Mouse (Mus musculus) neural tube, embryonic 12.5 days (tissue): ENCODE results near the gene Ubap1. TPM values are rescaled to one million over a fixed set of nuclear protein-coding genes. Genes with fewer than 3 reads are reported as not detected.

Experiments used
- ATAC-seq: fragments of 200-750 bp; cut with Nextera tagmentation; 2 replicates; pipeline ENCODE4 v1.8.0; 2017; ENCODE audit warnings: low read depth, mild to moderate bottlenecking, moderate TSS enrichment, moderate library complexity; ENCODE audit not compliant: low FRiP score
- H3K27ac ChIP-seq: fragments of 300-500 bp; sonication (generic); 2 replicates; pipeline ENCODE4 v1.5.1; 2016
- H3K27me3 ChIP-seq: fragments of 300-500 bp; sonication (generic); replicated peaks from 2 replicates; pipeline ENCODE4 v1.6.1; 2016; ENCODE audit warnings: mild to moderate bottlenecking
- H3K36me3 ChIP-seq: fragments of 300-500 bp; sonication (generic); 2 replicates; pipeline ENCODE4 v1.6.1; 2016; ENCODE audit warnings: mild to moderate bottlenecking
- H3K4me1 ChIP-seq: fragments of 300-500 bp; sonication (generic); 2 replicates; pipeline ENCODE4 v1.6.1; 2016
- H3K4me2 ChIP-seq: fragments of 300-500 bp; sonication (generic); replicated peaks from 2 replicates; pipeline ENCODE4 v1.6.1; 2016; ENCODE audit warnings: mild to moderate bottlenecking
- H3K4me3 ChIP-seq: fragments of 300-500 bp; sonication (generic); 2 replicates; pipeline ENCODE4 v1.5.1; 2016
- H3K9ac ChIP-seq: fragments of 300-500 bp; sonication (generic); 2 replicates; pipeline ENCODE4 v1.6.1; 2016; ENCODE audit warnings: mild to moderate bottlenecking
- H3K9me3 ChIP-seq: fragments of 300-500 bp; sonication (generic); 2 replicates; pipeline ENCODE4 v1.6.1; 2016; ENCODE audit warnings: mild to moderate bottlenecking
- WGBS: fragments of 180-500 bp; shearing (Covaris S2); methylation state at CpG from one replicate; pipeline ENCODE4 v1.1.7; 2016; 5-methylcytosine and 5-hydroxymethylcytosine counted together
- polyA plus RNA-seq: library from polyadenylated mRNA; unstranded; fragments of >200 nt; fragmentation: Nextera tagmentation; extraction: Ambion mirVana; gene quantifications from 2 replicates; pipeline ENCODE4 v1.2.1, GENCODE M21; 2016

Gene Ubap1
- polyA plus RNA-seq, 1 experiment from 2014 or later: 84.6 TPM

- no peak overlapping the region for H3K27ac ChIP-seq
- no peak overlapping the region for H3K4me2 ChIP-seq
- H3K4me3 ChIP-seq: no peak overlapping the region
- WGBS: 46% methylated on average over 4 of the region's 4 CpGs
- H3K27me3 ChIP-seq: no peaks in the 10 kb centered on the region
- H3K9me3 ChIP-seq: no peaks in the 10 kb centered on the region
- no peaks in the 10 kb centered on the region for H3K36me3 ChIP-seq
- no peak for ATAC-seq
- no peaks in the 10 kb centered on the region for H3K4me1 ChIP-seq
- H3K9ac ChIP-seq: no peak overlapping the region
Measured at GRCm38 (mm10) chr4:41329481-41329880, 19.3 kb upstream of the Ubap1 start.

GRCm38 (mm10) chr4:41331085-41331484 lies 17.7 kb upstream of the Ubap1 start:
- no peak overlapping the region for H3K4me3 ChIP-seq
- no peaks in the 10 kb centered on the region for H3K9me3 ChIP-seq
- no peak for ATAC-seq
- H3K9ac ChIP-seq: no peak overlapping the region
- 85% methylated on average over 3 of the region's 3 CpGs for WGBS
- no peaks in the 10 kb centered on the region for H3K4me1 ChIP-seq
- H3K36me3 ChIP-seq: no peaks in the 10 kb centered on the region
- H3K27ac ChIP-seq: no peak overlapping the region
- H3K27me3 ChIP-seq: no peaks in the 10 kb centered on the region
- no peak overlapping the region for H3K4me2 ChIP-seq

GRCm38 (mm10) chr4:41331698-41332421 lies 16.9 kb upstream of the Ubap1 start:
- no peak for ATAC-seq
- no peak overlapping the region for H3K4me3 ChIP-seq
- H3K9ac ChIP-seq: no peak overlapping the region
- H3K4me2 ChIP-seq: no peak overlapping the region
- H3K9me3 ChIP-seq: no peaks in the 10 kb centered on the region
- H3K27ac ChIP-seq: no peak overlapping the region
- no peaks in the 10 kb centered on the region for H3K4me1 ChIP-seq
- H3K36me3 ChIP-seq: no peaks in the 10 kb centered on the region
- H3K27me3 ChIP-seq: no peaks in the 10 kb centered on the region
- WGBS: 87% methylated on average over 9 of the region's 9 CpGs

- no peak overlapping the region for H3K27ac ChIP-seq
- H3K4me1 ChIP-seq: no peaks in the 10 kb centered on the region
- H3K4me2 ChIP-seq: no peak overlapping the region
- no peaks in the 10 kb centered on the region for H3K9me3 ChIP-seq
- H3K36me3 ChIP-seq: no peaks in the 10 kb centered on the region
- ATAC-seq: no peak
- no peaks in the 10 kb centered on the region for H3K27me3 ChIP-seq
- H3K4me3 ChIP-seq: no peak overlapping the region
- no peak overlapping the region for H3K9ac ChIP-seq
Measured at GRCm38 (mm10) chr4:41336546-41336945, 12.2 kb upstream of the Ubap1 start.

- Histone ChIP-seq H3K4me3 (no peak overlapping the region), H3K9ac (no peak overlapping the region), H3K27me3 (no peaks in the 10 kb centered on the region), H3K4me1 (no peaks in the 10 kb centered on the region), H3K27ac (no peak overlapping the region), H3K36me3 (no peaks in the 10 kb centered on the region), H3K4me2 (no peak overlapping the region), H3K9me3 (no peaks in the 10 kb centered on the region)
- 82% methylated on average over 11 of the region's 11 CpGs for WGBS
- no peak for ATAC-seq
Measured at GRCm38 (mm10) chr4:41340912-41341550, 7.8 kb upstream of the Ubap1 start.

DNA sequence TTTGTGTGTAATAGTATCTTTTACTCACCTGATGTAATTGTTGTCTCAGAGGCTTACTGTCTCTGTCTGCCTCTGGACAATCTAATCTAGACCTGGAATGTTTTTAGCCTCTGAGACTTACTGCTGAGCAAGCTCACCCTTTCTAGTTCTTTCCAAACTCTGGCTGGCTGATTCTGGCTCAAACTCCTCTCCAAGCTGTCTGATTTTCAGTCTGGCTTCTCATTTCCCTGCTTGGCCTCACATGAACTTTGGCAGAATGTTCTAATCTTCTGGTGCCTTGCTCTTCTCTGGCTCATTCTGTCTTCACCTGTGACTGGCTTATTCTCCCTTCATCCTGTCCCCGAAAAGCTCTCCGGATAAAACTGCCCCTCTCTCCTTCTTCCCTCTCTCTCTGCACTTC lies 2.8 kb upstream of the Ubap1 start:
- H3K4me1 ChIP-seq: peaks cover 11% of the 10 kb centered on the region; the same call in 1 of the 2 replicates
- no peak overlapping the region for H3K9ac ChIP-seq
- no peaks in the 10 kb centered on the region for H3K9me3 ChIP-seq
- no peak for ATAC-seq
- no peaks in the 10 kb centered on the region for H3K36me3 ChIP-seq
- 80% methylated on average over 2 of the region's 2 CpGs for WGBS
- H3K27ac ChIP-seq: no peak overlapping the region
- no peak overlapping the region for H3K4me3 ChIP-seq
- H3K4me2 ChIP-seq: no peak overlapping the region
- H3K27me3 ChIP-seq: no peaks in the 10 kb centered on the region

GRCm38 (mm10) chr4:41347839-41348238 lies 957 bp upstream of the Ubap1 start:
- peak overlapping the region; percentile 65 for H3K4me2 ChIP-seq
- peaks cover 11% of the 10 kb centered on the region; the same call in 1 of the 2 replicates for H3K4me1 ChIP-seq
- WGBS: 37% methylated on average over 5 of the region's 5 CpGs
- H3K4me3 ChIP-seq: no peak overlapping the region
- H3K27ac ChIP-seq: no peak overlapping the region
- ATAC-seq: no peak
- peaks cover 3% of the 10 kb centered on the region; the same call in 1 of the 2 replicates for H3K36me3 ChIP-seq
- no peak overlapping the region for H3K9ac ChIP-seq
- no peaks in the 10 kb centered on the region for H3K9me3 ChIP-seq
- H3K27me3 ChIP-seq: no peaks in the 10 kb centered on the region

DNA sequence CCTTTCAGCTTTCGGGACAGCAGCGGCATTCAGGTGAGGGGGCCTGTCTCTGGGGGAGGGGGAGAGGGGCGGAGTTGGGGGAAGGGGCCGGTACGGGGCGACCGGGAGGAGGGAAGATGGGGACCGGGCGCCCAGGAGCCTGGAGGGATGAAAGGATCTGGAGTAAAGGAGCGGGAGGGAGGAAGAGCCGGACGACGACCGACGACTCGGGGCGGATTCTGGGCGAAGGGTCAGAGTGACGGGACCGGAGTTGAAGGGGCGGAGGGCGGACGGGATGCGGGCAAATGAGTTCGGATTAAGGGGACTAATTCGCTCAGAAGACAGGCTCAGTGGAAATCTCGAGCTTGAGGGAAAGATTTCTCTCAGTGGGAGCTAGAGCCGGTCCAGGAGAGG lies 399 bp downstream of the Ubap1 start:
- WGBS: under 1% methylated on average over 28 of the region's 28 CpGs

GRCm38 (mm10) chr4:41352758-41353157 lies 4.0 kb downstream of the Ubap1 start:
- Histone ChIP-seq H3K4me1 (peaks cover 9% of the 10 kb centered on the region; the same call in 1 of the 2 replicates), H3K27ac (no peak overlapping the region), H3K36me3 (peaks cover 16% of the 10 kb centered on the region; the same call in 1 of the 2 replicates), H3K9me3 (no peaks in the 10 kb centered on the region), H3K9ac (no peak overlapping the region), H3K4me2 (no peak overlapping the region), H3K4me3 (no peak overlapping the region), H3K27me3 (no peaks in the 10 kb centered on the region)
- 95% methylated on average over 4 of the region's 4 CpGs for WGBS
- ATAC-seq: no peak

More for the DNA sequence above, 399 bp downstream of the Ubap1 start:
- Histone ChIP-seq H3K27ac (peak overlapping the region; percentile 87), H3K4me2 (peak overlapping the region; percentile 65), H3K9me3 (no peaks in the 10 kb centered on the region), H3K27me3 (no peaks in the 10 kb centered on the region), H3K4me3 (peak overlapping the region; percentile 74), H3K36me3 (peaks cover 8% of the 10 kb centered on the region; the same call in 1 of the 2 replicates), H3K9ac (peak overlapping the region; percentile 86), H3K4me1 (peaks cover 11% of the 10 kb centered on the region; the same call in 1 of the 2 replicates)
- ATAC-seq: no peak; the same call in 1 of the 2 replicates

GRCm38 (mm10) chr4:41353265-41353664 lies 4.5 kb downstream of the Ubap1 start:
- no peak overlapping the region for H3K4me3 ChIP-seq
- no peaks in the 10 kb centered on the region for H3K9me3 ChIP-seq
- H3K9ac ChIP-seq: no peak overlapping the region
- peaks cover 16% of the 10 kb centered on the region; the same call in 1 of the 2 replicates for H3K36me3 ChIP-seq
- peaks cover 5% of the 10 kb centered on the region; the same call in 1 of the 2 replicates for H3K4me1 ChIP-seq
- WGBS: 89% methylated on average over 1 of the region's 1 CpGs
- H3K4me2 ChIP-seq: no peak overlapping the region
- H3K27ac ChIP-seq: no peak overlapping the region
- no peaks in the 10 kb centered on the region for H3K27me3 ChIP-seq
- ATAC-seq: no peak

DNA sequence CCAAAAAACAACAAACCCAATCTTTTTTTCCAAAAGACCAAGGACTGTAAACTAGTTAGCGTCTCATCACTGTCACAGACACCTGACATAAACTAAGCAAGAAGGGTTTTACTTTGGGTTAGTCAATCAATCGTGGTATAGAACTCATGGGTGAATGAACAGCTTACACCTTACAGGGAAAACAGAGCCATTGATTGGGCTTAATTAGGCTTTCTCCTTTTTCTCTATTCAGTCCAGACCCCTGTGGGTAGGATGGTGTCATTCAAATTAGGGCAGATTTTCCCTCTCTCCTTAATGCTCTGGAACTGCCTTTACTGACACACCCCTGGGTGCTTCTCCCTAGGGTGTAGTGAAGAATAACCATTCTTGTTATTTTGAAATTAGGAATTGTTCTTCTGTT lies 8.4 kb downstream of the Ubap1 start:
- Histone ChIP-seq H3K4me2 (no peak overlapping the region), H3K4me1 (no peaks in the 10 kb centered on the region), H3K9me3 (no peaks in the 10 kb centered on the region), H3K9ac (no peak overlapping the region), H3K36me3 (peaks cover 16% of the 10 kb centered on the region; the same call in 1 of the 2 replicates), H3K27me3 (no peaks in the 10 kb centered on the region), H3K27ac (no peak overlapping the region), H3K4me3 (no peak overlapping the region)
- ATAC-seq: no peak
- WGBS: 51% methylated on average over 2 of the region's 2 CpGs

DNA sequence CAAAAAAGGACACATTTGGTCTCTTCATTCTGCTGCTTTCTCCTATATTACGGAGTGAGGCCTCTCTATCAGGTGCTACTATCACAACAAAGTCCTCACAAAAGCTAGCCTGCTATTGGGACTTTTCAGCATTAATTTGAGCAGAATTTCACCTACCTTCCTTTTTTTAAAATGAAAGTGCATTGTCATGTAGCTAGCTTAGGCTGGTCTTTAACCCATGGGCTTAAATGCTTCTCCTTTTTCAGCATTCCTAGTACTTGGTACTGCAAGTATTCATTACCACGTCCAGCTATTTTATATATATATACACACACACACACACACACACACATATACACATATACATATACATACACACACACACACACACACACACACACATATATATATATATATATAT lies 9.9 kb downstream of the Ubap1 start:
- peaks cover 8% of the 10 kb centered on the region; the same call in 1 of the 2 replicates for H3K36me3 ChIP-seq
- H3K4me1 ChIP-seq: no peaks in the 10 kb centered on the region
- no peak overlapping the region for H3K4me3 ChIP-seq
- H3K9ac ChIP-seq: no peak overlapping the region
- ATAC-seq: no peak
- 91% methylated on average over 2 of the region's 2 CpGs for WGBS
- H3K4me2 ChIP-seq: no peak overlapping the region
- H3K9me3 ChIP-seq: no peaks in the 10 kb centered on the region
- H3K27ac ChIP-seq: no peak overlapping the region
- no peaks in the 10 kb centered on the region for H3K27me3 ChIP-seq
